Mouse (Mus musculus): ENCODE results near the gene Hsp90aa1.
A peak's percentile ranks its signal among the peaks of the same experiment; 100 is the strongest.

DNA sequence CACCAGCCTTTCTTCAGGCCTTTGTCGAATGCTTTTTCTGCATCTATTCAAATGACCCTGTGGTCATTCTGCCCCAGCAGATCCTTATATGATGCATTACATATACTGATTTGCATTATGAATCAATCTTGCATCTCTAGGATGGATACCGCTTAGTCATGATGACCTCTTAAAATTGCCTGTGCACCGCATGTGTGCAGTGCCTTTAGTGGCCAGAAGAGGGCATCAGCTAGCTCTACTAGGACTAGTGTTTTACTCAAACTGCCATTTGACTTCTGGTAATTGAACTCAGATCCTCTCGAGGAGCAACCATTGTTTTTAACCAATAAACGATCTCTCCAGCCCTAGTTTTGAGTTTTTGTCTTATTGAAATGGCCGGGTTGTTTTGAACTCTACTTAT lies 11.3 kb upstream of the Hsp90aa1 start:
- TF ChIP-seq POLR2A (IDR thresholded peaks at IDR 0.05; ENCODE audit: extremely low read depth, insufficient read depth, low read length) (no peak), CTCF (IDR thresholded peaks at IDR 0.05; ENCODE audit: low read depth, low read length) (peak; percentile 23; the same call in 1 of the 2 replicates)

All from liver, adult 2 months (tissue).